Mouse (Mus musculus) spleen, adult 10 weeks (tissue): ENCODE results near the gene Cald1. TPM values are rescaled to one million over a fixed set of nuclear protein-coding genes. Genes with fewer than 3 reads are reported as not detected.

Source experiments
- polyA plus RNA-seq: library from polyadenylated mRNA; stranded (reverse); fragments of 350-450 nt; fragmentation: Illumina TruSeq; extraction: RNeasy Lipid Tissue Mini Kit (QIAGEN cat#74804); gene quantifications from one replicate; pipeline ENCODE4 v1.2.3, GENCODE M21; 2015; ENCODE audit warnings: low replicate concordance; ENCODE audit not compliant: insufficient read depth

Cald1 gene
- 109 TPM for polyA plus RNA-seq

DNA sequence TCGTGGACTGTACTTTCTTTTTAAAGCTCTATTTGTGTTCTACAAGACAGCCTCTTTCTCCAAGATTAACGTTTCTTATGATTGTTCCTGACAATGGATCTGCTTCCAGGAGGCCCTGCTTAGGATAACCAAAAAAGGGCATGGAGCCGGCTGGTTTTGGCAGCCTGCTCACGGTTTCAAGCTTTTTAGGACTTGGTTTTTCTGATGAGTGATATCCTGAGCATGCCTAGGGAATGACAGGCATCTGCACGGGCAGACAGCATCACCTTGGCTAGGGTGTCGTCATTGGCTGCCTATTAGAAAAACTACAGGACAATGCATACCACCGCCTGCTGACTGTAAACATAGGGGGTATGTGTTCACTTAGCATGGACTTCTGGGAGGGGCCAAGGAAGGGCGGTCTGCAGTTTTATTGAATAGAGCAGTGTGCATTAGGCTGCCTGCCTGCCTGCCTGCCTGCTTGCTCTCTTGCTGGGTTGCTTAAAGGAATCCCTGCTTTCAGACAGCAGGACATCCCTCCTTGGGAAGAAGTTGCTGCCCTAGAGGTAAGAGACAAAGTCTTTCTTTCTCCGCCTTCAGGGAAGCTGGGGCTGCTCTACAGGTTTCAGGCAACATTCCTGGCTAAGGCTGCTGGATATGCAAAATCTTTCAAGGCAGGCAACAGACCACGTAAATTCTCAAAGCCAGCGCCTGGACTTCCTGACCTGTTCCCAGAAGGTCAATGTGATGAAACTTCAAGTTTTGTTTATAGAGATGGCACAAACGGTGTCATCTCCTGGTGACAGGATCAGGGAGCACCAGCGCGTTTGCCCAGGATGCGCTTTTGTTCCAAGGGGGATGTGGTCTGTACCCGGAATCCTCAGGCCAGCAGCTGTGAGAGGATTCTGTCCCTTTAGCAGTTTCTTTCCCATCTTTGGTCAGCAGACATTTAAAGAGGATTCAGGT is at the start of gene Cald1:
Gene Cald1, plus strand, starts transcription at position 380 of the 945 bp plus-strand sequence.

DNA sequence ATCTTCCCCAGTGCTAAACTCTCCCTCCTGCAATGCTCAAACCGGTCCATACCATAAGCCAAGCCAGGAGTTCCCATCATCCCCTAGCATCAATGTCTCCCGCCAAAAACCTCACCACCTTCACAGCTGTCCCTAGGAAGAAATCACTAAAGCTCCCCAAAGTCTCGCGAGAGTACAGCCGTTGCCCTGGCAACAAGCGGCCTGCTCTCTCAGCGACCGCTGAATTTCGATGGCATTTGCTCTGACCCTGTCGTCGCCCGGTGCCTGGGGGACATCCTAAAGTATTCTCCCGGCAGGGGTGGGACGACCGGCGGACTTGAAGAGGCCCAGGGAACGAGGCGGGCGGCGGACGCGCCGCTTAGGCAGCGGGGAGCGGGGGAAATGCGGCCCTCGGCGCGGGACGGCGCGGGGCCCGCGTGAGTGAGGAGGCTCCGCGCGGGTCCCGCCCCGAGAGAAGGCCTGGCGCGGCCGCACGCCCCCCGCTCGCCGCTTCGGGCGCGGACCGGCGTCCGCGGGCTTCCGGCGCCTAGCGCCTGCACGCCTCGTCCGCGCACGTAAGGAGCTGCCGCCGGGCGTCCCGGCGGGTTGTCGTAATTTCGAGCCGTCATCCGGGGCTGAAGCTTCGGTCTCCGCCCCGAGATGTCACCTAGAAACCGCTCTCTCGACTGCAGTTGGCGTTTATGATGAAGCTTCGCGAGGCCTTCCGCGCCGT is 182.1 kb downstream of the Cald1 start, which contains the start of gene Agbl3:
Gene Agbl3, plus strand, starts transcription at position 202 of the 712 bp plus-strand sequence.

Other genes starting within 250 kb of the Cald1 start
- gene Akr1b8, start 244.4 kb upstream of the Cald1 start, polyA plus RNA-seq = 11.6 TPM
- 62.1 TPM for gene Akr1b10, start 214.3 kb upstream of the Cald1 start, polyA plus RNA-seq
- gene Akr1b7, start 186.2 kb upstream of the Cald1 start, polyA plus RNA-seq = 6.9 TPM
- gene Bpgm, start 122.3 kb upstream of the Cald1 start, polyA plus RNA-seq = 303 TPM
- 8.9 TPM for gene Agbl3, start 181.9 kb downstream of the Cald1 start, polyA plus RNA-seq